Mouse (Mus musculus): Measurements from ENCODE around the gene Sgsm2. TPM values are rescaled to one million over a fixed set of nuclear protein-coding genes. Genes with fewer than 3 reads are reported as not detected.

The Sgsm2 gene
- polyA plus RNA-seq (2012), result 11.7 and 17.1 TPM in 2 replicates

GRCm38 (mm10) chr11:74896901-74897677 lies at the start of gene Sgsm2:
TSS of gene Sgsm2 (minus strand) at chr11:74897060.

GRCm38 (mm10) chr11:74925577-74926387 lies 28.9 kb upstream of the Sgsm2 start, which contains the start of the genes Smg6 and Srr:
TSS of gene Smg6 (plus strand) at chr11:74925823.
TSS of gene Srr (minus strand) at chr11:74925948.

GRCm38 (mm10) chr11:74897678-74898516 lies 1.0 kb upstream of the Sgsm2 start, which contains the start of gene Tsr1:
TSS of gene Tsr1 (plus strand) at chr11:74898071.

GRCm38 (mm10) chr11:74830256-74831161 lies 66.4 kb downstream of the Sgsm2 start, which contains the start of gene Mnt:
TSS of gene Mnt (plus strand) at chr11:74830920.

Other genes starting within 250 kb of the Sgsm2 start
- 54.3 and 68.1 TPM in 2 replicates for gene Cluh, start 247.6 kb downstream of the Sgsm2 start, polyA plus RNA-seq (2012)
- gene Pafah1b1, start 172.4 kb downstream of the Sgsm2 start, polyA plus RNA-seq (2012), result 7.4 and 8.1 TPM in 2 replicates
- gene Mettl16, start 126.2 kb downstream of the Sgsm2 start, polyA plus RNA-seq (2012), result 16.2 and 17.3 TPM in 2 replicates
- gene Mnt, start 66.1 kb downstream of the Sgsm2 start, polyA plus RNA-seq (2012), result 194 and 252 TPM in 2 replicates
- 24.5 and 29.6 TPM in 2 replicates for gene Tsr1, start 1.0 kb upstream of the Sgsm2 start, polyA plus RNA-seq (2012)
- 69.0 and 86.3 TPM in 2 replicates for gene Smg6, start 28.8 kb upstream of the Sgsm2 start, polyA plus RNA-seq (2012)
- 2.2 TPM in 2 replicates for gene Srr, start 28.9 kb upstream of the Sgsm2 start, polyA plus RNA-seq (2012)